Mouse (Mus musculus): ENCODE results near the gene Rbp1.

The Rbp1 gene

GRCm38 (mm10) chr9:98422656-98423055, at the start of gene Rbp1:
TSS of gene Rbp1 (plus strand) at chr9:98422961.
- no peak for DNase-seq (ENCODE audit: low read depth, low spot score)

DNA sequence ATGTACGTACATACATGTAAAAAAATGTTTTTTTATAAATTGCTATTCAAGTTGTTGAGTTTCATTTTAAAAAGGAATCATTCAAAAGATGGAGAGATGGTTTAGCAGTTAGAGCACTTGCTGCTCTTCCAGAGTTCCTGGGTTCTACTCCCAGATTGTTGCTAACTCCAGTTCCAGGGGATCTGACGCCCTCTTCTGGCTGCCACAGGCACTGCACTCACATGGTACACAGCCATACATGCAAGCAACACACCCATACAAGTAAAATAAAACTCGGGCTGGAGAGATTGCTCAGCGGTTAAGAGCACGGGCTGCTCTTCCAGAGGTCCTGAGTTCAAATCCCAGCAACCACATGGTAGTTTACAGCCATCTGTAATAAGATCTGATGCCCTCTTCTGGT, 49.4 kb upstream of the Rbp1 start:
- no peak for DNase-seq (ENCODE audit: low read depth, low spot score)

DNA sequence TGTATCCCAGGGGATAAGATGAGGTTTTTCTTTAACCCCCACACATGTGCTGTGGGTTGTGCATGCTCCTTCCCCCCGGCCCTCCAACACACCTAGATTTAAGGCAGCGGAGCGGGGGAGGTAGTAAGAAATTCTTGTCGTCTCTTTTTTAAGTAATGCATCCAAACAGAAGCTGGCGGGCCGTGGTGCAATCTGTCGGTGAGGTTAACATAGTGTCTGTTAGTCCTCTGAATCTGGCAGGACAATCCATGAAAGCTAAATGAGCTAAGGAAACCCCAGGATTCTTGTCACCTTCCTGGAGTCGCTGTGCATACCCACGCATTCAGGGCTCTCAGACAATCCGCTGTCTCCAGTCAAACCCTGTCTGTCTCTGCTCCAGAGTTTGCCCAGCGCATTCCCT, 47.9 kb upstream of the Rbp1 start:
- no peak for DNase-seq (ENCODE audit: low read depth, low spot score)

DNA sequence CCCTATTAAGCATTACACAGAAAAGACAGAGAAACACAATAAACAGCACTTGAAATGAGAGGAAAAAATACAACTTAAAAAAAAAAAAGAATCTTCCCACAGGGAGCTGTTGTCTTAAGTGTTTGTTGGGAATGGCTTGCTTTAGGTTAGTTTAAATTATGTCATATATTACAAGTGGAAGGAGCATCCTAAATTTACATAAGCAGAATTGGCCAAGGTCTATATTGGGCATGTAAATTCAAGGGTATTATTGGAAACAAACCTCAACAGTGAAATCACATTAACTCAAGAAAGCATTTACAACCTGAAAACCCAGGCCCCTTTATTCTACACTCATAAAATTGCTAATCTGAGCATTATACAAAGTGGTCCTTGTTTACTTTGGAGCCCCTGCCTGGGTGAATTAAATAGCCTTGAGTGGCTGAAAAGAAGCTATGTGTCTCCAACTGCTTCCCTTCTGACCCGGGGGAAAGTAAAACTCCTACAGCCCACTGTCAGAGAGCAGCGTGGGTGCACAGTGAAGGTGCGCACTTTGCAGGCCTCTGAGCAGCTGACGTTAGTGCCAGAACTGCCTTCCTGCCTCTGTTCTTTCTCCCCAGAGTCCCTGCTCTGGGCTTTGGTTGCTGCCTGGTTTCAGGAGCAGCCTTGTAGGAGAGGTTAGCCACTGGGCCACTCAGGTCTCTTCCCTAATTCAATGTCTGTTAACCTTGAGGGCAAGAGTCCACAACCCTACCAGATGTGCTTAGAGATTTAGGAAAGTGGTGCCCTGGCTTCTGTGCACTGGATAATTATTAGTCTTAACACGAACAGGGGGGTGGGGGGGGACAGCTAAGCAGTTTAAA, 47.2 kb upstream of the Rbp1 start:
- no peak for DNase-seq (ENCODE audit: low read depth, low spot score)

- no peak for DNase-seq (ENCODE audit: low read depth, low spot score)
These were observed 43.0 kb upstream of the Rbp1 start for GRCm38 (mm10) chr9:98379736-98380135.

DNA sequence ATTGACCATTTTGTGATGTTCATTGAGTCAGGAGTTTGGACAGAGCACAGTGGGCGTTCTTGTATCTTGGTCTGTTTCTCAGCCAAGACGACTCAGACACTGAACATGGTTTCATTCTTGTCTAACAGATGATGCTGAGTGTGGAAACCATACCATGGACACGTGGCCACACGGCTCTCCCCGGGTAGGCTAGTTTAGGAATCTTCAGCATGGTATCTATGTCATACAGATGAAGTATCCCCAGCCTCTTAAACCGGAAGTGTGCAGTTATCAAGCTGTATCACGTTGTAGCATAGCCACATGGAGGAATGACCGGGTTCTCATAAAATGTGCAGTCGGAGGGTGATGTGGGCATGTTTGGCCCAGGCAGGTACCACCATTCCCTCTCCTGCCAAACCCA, 42.2 kb upstream of the Rbp1 start:
- no peak for DNase-seq (ENCODE audit: low read depth, low spot score)

DNA sequence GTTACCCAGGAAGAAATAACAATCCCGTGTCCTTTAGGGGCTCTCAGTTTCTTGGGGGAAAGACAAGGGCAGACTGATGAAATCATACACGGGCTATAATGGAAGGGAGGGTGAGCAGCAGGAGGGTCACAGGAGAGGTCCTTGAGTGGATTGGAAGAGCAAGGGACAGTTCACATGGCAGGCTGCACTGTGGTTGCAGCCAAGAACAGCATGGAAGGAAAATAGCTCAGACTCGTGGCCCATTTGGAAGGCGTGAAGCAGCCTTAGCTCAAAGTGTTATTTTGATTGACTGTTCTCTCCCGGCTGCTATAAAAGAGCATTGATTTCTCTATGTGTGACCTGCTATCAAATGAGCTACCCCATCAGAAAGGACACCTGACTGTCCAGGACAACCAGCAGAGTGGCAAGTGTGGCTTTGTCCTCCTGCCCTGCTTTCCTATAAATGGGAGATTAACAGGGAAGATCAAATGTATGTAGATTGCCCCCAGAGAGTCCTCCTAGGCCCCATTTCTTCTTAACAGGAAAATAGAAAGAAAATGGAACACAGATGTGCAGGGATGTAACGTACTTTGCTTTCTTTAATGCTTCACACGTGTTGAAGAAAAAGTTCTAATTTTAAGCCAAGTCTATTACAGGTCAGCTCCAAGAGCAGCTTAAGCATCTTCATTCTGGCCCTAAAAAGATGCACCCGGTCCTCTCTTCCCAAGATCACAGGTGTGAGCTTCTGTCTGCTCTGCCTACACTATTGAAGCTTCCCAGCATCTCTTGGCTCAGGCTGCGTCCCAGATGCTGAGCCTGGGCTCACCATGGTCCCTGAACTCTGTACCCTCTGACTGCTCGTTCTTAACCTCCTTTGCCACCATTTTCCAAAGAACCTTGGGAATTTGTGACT, 34.8 kb upstream of the Rbp1 start:
- no peak for DNase-seq (ENCODE audit: low read depth, low spot score)

GRCm38 (mm10) chr9:98388633-98388965, 34.2 kb upstream of the Rbp1 start:
- no peak for DNase-seq (ENCODE audit: low read depth, low spot score)

DNA sequence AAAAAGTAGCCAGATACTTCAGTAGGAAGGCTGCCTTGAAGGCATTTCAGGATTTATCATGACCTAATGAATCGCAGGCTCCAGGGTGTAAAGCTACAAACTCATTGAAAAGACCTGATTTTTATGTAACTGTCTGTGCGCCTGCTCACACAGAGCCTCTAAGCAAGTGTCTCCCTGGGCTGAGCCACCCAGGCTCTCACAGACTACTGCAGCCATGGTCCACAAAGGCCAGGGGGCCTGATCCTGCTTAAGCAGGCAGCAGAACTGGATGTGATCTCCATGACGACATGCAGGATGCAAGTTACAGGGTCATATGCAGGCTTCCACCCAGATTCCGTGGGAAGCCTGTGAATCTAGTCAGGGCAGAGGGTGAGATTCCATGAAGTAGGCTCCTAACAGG, 29.3 kb upstream of the Rbp1 start:
- no peak for DNase-seq (ENCODE audit: low read depth, low spot score)

DNA sequence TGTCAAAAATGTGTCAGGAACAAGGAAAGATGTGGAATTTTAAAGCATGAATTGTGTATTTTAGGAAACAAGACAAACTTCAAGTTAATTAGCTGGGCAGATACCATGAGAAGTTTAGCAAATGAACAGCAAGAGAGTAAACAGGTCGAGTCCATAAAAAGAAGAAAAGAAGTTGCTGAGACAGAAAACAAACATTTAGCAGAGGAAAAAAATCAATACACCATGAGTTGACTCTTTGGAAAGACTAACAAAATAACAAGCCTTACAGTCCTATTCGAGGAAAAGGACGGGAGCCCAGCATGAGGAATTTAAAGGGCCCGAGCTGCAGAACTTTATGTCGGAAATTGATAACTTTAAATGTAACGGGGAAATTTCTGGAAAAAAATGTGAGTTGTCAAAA, 25.6 kb upstream of the Rbp1 start:
- DNase-seq (ENCODE audit: low read depth, low spot score), result no peak

DNA sequence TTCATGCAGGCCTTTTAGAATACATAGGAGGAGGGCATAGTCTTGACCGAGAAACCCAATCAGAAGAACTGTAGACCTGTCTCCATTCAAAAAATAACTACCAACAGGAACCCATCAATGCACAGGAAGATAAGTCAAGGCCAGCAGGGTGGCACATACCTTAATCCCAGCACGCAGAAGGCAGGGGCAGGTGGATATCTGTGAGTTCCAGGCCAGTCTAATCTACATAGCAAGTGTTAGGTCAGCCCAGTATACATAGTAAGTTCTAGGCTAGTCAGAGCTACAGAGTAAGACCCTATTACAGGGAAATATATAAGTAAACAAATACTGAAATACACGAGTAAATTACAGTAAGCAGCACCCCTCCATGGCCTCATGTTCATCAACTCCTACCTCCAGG, 24.9 kb upstream of the Rbp1 start:
- no peak for DNase-seq (ENCODE audit: low read depth, low spot score)

DNA sequence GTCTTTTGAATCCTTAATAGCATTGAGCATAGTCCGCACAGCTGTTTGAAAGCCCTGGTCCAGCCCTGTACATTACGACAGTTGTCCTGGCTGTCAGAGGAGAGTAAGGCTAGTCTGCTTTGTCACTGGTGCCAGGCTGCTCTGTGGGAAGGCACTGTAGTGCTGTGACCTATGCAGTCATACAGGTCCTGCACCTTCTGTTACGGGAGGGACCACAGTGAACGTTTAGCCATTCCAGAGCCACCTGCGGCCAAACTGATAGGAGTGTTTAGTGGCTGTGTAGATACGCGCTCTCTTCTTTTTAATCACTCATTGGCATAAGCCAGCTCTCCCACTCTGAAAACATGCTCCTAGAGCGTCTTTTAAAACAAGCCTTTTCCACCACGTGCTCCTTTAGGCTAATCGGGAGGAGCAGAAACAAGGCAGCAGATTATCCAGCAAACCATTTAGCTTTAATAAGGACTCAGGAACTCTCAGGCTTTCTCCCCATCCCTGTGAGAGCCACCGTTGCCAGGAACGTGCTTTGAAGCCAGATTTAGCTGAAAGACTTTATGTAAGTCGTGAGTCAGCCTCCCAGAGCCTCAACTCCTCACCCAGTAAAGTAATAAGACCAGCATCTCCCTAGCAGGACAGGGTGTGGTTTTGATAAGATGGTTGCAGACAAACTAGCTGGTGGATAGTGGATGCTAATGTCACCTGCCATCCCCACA, 22.4 kb upstream of the Rbp1 start:
- no peak for DNase-seq (ENCODE audit: low read depth, low spot score)

- DNase-seq (ENCODE audit: low read depth, low spot score), result no peak
These were observed 21.1 kb upstream of the Rbp1 start for GRCm38 (mm10) chr9:98401611-98402010.

GRCm38 (mm10) chr9:98407771-98408170, 15.0 kb upstream of the Rbp1 start:
- no peak for DNase-seq (ENCODE audit: low read depth, low spot score)

- DNase-seq (ENCODE audit: low read depth, low spot score), result no peak
These were observed 13.6 kb upstream of the Rbp1 start for GRCm38 (mm10) chr9:98409137-98409536.

GRCm38 (mm10) chr9:98415427-98415826, 7.3 kb upstream of the Rbp1 start:
- no peak for DNase-seq (ENCODE audit: low read depth, low spot score)

- DNase-seq (ENCODE audit: low read depth, low spot score), result no peak
These were observed 4.8 kb upstream of the Rbp1 start for GRCm38 (mm10) chr9:98417919-98418318.

DNA sequence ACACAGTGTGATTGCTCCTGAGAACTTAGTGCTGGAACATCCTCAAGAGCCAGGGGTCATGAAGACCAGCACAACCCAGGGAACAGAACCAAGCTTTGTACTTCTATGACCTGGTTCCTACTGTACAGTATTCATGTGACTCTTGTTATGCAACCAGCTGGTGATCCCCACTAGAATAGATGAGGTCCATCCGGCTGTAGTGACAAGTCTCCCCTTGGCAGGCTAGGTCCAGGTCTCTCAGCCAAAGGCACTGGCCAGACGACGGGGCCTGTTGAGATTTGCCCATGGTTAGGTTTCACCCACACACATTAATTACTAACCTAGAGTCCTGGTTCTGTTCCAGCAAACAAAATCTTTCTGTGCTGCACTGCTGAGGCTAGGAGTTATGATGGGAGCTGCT, 4.4 kb upstream of the Rbp1 start:
- DNase-seq (ENCODE audit: low read depth, low spot score), result no peak

DNA sequence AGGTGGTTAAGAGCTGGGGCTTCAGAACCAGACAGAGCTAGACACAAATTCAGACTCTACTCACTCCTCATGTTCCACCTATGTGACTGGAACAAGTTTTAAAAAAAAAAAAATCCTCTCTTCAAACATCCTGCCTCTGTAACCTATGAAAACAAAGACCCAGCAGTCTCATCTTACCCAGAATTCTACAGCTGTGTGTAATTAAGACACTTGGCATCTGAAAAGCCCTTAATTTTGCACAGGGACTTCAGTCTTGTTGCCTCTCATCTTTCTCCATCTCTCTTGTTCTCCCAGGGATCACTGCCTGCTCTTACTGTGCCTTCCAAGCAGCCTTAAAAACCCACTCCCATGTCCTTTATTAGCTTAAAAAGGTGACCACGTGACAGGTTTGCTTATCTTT, 2.1 kb upstream of the Rbp1 start:
- DNase-seq (ENCODE audit: low read depth, low spot score), result no peak

DNA sequence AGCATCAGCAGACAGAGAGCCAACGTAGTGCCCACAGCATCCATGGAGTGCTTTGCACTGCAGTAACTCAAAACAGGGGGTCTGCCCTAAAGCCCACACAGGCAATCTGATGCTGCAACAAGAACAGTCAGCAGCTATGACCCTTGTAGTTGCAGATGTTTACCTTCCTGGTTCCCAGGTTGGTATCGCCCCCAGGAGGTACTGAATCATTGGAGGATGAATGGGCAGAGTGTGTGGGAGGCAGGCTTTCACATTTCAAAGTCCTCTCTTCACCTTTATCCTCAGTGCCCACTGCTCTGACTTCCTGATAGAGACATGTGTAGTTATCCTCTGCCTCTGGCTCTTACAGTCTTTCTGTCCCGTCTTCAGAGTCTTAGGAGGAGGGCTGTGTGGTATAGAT, 858 bp upstream of the Rbp1 start:
- no peak for DNase-seq (ENCODE audit: low read depth, low spot score)

DNA sequence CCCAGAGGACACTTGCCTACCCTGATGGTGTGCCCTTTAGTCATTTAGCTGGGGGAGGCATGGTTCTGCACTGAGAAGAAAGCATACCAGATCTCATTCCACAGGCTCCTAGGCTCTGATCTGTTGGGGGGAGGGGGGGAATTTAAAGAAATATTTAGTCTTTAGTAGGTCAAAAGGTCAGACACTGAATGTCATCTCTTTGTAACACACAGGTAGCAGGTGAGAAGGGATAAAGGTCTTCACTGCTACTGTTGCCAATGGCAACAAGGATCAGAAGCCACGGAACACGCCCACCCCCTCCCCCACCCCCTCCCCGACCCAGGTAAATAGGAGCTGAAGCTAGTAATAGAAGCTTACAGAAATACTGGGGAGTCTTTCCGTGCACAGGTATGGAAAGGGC, 930 bp downstream of the Rbp1 start:
- DNase-seq (ENCODE audit: low read depth, low spot score), result no peak

GRCm38 (mm10) chr9:98424291-98424690, 1.5 kb downstream of the Rbp1 start:
- no peak for DNase-seq (ENCODE audit: low read depth, low spot score)
